Mouse (Mus musculus) embryonic facial prominence, embryonic 13.5 days (tissue): ENCODE results near the gene Slc4a5. TPM values are rescaled to one million over a fixed set of nuclear protein-coding genes. Genes with fewer than 3 reads are reported as not detected.

ENCODE experiments used
- ATAC-seq: fragments of 200-750 bp; cut with Nextera tagmentation; 2 replicates; pipeline ENCODE4 v1.8.0; 2017; ENCODE audit warnings: low read depth; ENCODE audit not compliant: insufficient number of reproducible peaks, insufficient read depth, low FRiP score, low TSS enrichment
- H3K27ac ChIP-seq: fragments of 300-500 bp; sonication (generic); 2 replicates; pipeline ENCODE4 v1.5.1; 2015; ENCODE audit warnings: moderate library complexity, mild to moderate bottlenecking, inconsistent platforms
- H3K27me3 ChIP-seq: fragments of 300-500 bp; sonication (generic); 2 replicates; pipeline ENCODE4 v1.6.1; 2015; ENCODE audit warnings: mild to moderate bottlenecking, inconsistent platforms
- H3K36me3 ChIP-seq: fragments of 300-500 bp; sonication (generic); 2 replicates; pipeline ENCODE4 v1.6.1; 2015; ENCODE audit warnings: mild to moderate bottlenecking, inconsistent platforms
- H3K4me1 ChIP-seq: fragments of 300-500 bp; sonication (generic); 2 replicates; pipeline ENCODE4 v1.6.1; 2015; ENCODE audit warnings: inconsistent platforms
- H3K4me2 ChIP-seq: fragments of 300-500 bp; sonication (generic); 2 replicates; pipeline ENCODE4 v1.6.1; 2015; ENCODE audit warnings: moderate library complexity, mild to moderate bottlenecking, inconsistent platforms
- H3K4me3 ChIP-seq: fragments of 300-500 bp; sonication (generic); 2 replicates; pipeline ENCODE4 v1.5.1; 2015; ENCODE audit warnings: mild to moderate bottlenecking, inconsistent platforms
- H3K9ac ChIP-seq: fragments of 300-500 bp; sonication (generic); 2 replicates; pipeline ENCODE4 v1.6.1; 2015; ENCODE audit warnings: mild to moderate bottlenecking, inconsistent platforms
- H3K9me3 ChIP-seq: fragments of 300-500 bp; sonication (generic); 2 replicates; pipeline ENCODE4 v1.6.1; 2016; ENCODE audit warnings: inconsistent platforms
- WGBS: fragments of 180-500 bp; shearing (Covaris S2); methylation state at CpG from one replicate; pipeline ENCODE4 v1.1.7; 2015; ENCODE audit warnings: mixed read lengths; 5-methylcytosine and 5-hydroxymethylcytosine counted together
- polyA plus RNA-seq: library from polyadenylated mRNA; unstranded; fragments of >200 nt; fragmentation: Nextera tagmentation; extraction: Ambion mirVana; gene quantifications from 2 replicates; pipeline ENCODE4 v1.2.1, GENCODE M21; 2015

Slc4a5 gene
- polyA plus RNA-seq, 1 experiment from 2014 or later = 0.20 TPM

- Histone ChIP-seq H3K4me2 (peak overlapping the region; percentile 54), H3K27ac (no peak overlapping the region), H3K4me3 (peak overlapping the region; percentile 21), H3K4me1 (peaks cover 19% of the 10 kb centered on the region), H3K9ac (peak overlapping the region; percentile 62), H3K9me3 (no peaks in the 10 kb centered on the region), H3K36me3 (no peaks in the 10 kb centered on the region), H3K27me3 (peaks cover 37% of the 10 kb centered on the region)
- no peak for ATAC-seq
- 1% methylated on average over 14 of the region's 14 CpGs for WGBS
These were observed 14.7 kb downstream of the Slc4a5 start for GRCm38 (mm10) chr6:83234280-83234741.

DNA sequence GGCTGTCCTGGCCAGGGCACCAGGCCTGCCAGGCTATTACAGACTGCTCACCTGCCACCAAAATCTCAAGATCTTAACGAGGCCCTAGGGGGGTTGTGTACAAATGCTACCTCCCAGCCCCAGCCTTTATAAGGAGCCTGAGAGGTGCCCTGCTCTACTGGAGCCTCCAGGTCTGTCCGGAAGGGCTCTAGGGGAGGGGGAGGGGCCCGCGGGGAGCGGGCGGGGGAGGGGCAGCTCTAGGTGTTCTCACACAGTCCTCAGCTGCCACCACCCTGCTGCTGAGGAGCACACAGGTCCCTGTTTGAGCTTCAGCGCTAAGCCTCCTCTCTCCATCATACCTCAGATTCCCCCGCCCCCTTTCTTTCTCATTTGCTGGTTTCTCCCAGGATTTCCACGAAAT lies 17.5 kb downstream of the Slc4a5 start:
- Histone ChIP-seq H3K27ac (no peak overlapping the region), H3K27me3 (peaks cover 49% of the 10 kb centered on the region), H3K4me1 (peaks cover 24% of the 10 kb centered on the region), H3K4me2 (peak overlapping the region; percentile 51), H3K9ac (no peak overlapping the region), H3K4me3 (peak overlapping the region; percentile 12), H3K9me3 (no peaks in the 10 kb centered on the region), H3K36me3 (no peaks in the 10 kb centered on the region)
- no peak; the same call in 1 of the 2 replicates for ATAC-seq
- WGBS = 3% methylated on average over 9 of the region's 9 CpGs

- 17% methylated on average over 10 of the region's 10 CpGs for WGBS
- H3K27ac ChIP-seq = peak overlapping the region; percentile 66
- no peak overlapping the region for H3K4me3 ChIP-seq
- H3K9me3 ChIP-seq = no peaks in the 10 kb centered on the region
- no peaks in the 10 kb centered on the region for H3K36me3 ChIP-seq
- 0 out of 2 replicates have a peak overlapping the region, but pooled peaks have one; percentile 7 for H3K9ac ChIP-seq
- H3K4me2 ChIP-seq = no peak overlapping the region
- peaks cover 30% of the 10 kb centered on the region for H3K4me1 ChIP-seq
- no peak for ATAC-seq
- H3K27me3 ChIP-seq = peaks cover 9% of the 10 kb centered on the region; the same call in 1 of the 2 replicates
These were observed 24.9 kb downstream of the Slc4a5 start for GRCm38 (mm10) chr6:83244422-83245061.

GRCm38 (mm10) chr6:83245134-83245533 lies 25.5 kb downstream of the Slc4a5 start:
- Histone ChIP-seq H3K4me3 (no peak overlapping the region), H3K36me3 (no peaks in the 10 kb centered on the region), H3K4me1 (peaks cover 30% of the 10 kb centered on the region), H3K9me3 (no peaks in the 10 kb centered on the region), H3K4me2 (no peak overlapping the region), H3K9ac (no peak overlapping the region), H3K27me3 (peaks cover 6% of the 10 kb centered on the region; the same call in 1 of the 2 replicates), H3K27ac (0 out of 2 replicates have a peak overlapping the region, but pooled peaks have one; percentile 66)
- 74% methylated on average over 6 of the region's 6 CpGs for WGBS
- no peak for ATAC-seq

DNA sequence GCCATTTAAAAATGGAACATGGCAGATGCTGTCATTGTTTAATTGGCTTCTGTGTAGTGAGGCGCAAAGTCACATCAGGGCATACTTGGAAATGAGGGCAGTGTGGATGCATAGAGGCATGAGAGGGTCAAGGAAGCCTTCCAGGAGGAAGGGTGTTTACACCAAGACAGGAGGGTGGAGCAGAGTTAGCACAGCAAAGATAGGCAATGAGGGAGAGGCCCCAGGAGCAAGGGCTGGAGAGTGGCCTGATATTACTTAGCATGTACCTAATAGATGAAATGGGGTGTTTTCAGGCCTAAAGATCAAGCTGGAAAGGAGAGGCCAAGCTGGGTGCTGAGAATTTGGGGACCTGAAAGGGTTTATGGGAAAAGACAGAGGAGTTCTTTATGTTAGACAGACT lies 26.4 kb downstream of the Slc4a5 start:
- H3K36me3 ChIP-seq = no peaks in the 10 kb centered on the region
- ATAC-seq = no peak
- H3K4me1 ChIP-seq = peaks cover 30% of the 10 kb centered on the region
- H3K9me3 ChIP-seq = no peaks in the 10 kb centered on the region
- no peak overlapping the region for H3K9ac ChIP-seq
- no peak overlapping the region for H3K4me3 ChIP-seq
- H3K4me2 ChIP-seq = no peak overlapping the region
- 98% methylated on average over 1 of the region's 1 CpGs for WGBS
- H3K27ac ChIP-seq = no peak overlapping the region
- H3K27me3 ChIP-seq = no peaks in the 10 kb centered on the region; the same call in 1 of the 2 replicates

GRCm38 (mm10) chr6:83246750-83247149 lies 27.1 kb downstream of the Slc4a5 start:
- 92% methylated on average over 4 of the region's 4 CpGs for WGBS
- H3K9ac ChIP-seq = no peak overlapping the region
- no peaks in the 10 kb centered on the region for H3K9me3 ChIP-seq
- H3K4me3 ChIP-seq = no peak overlapping the region
- peaks cover 29% of the 10 kb centered on the region for H3K4me1 ChIP-seq
- no peaks in the 10 kb centered on the region for H3K36me3 ChIP-seq
- no peak overlapping the region for H3K4me2 ChIP-seq
- no peaks in the 10 kb centered on the region for H3K27me3 ChIP-seq
- no peak overlapping the region for H3K27ac ChIP-seq
- ATAC-seq = no peak

DNA sequence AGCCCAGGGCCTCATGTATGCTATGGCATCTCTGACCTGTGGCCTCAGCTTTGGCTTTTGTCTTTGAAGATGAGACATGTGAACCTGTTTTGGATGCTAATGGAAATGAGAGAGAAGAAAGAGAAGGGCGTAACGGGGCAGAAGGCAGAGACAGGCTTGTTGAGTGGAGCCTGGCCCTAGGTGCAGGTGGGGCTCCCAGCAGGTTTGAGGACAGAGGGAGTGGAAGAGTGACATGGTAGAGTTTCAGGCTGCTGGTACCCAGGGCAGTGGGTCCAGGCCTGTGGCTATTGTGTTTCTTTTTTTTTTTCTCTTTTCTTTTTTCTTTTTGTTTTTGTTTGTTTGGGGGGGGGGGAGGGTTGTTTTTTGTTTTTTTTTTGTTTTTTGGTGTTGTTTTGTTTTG lies 27.5 kb downstream of the Slc4a5 start:
- no peak overlapping the region for H3K4me3 ChIP-seq
- no peak overlapping the region for H3K9ac ChIP-seq
- no peak for ATAC-seq
- no peak overlapping the region for H3K27ac ChIP-seq
- no peak overlapping the region for H3K4me2 ChIP-seq
- H3K36me3 ChIP-seq = no peaks in the 10 kb centered on the region
- H3K9me3 ChIP-seq = no peaks in the 10 kb centered on the region
- 92% methylated on average over 2 of the region's 2 CpGs for WGBS
- peaks cover 25% of the 10 kb centered on the region for H3K4me1 ChIP-seq
- H3K27me3 ChIP-seq = no peaks in the 10 kb centered on the region

- Histone ChIP-seq H3K36me3 (no peaks in the 10 kb centered on the region), H3K4me1 (no peaks in the 10 kb centered on the region), H3K9me3 (no peaks in the 10 kb centered on the region), H3K27me3 (no peaks in the 10 kb centered on the region), H3K4me2 (no peak overlapping the region), H3K4me3 (no peak overlapping the region), H3K9ac (no peak overlapping the region), H3K27ac (no peak overlapping the region)
- 49% methylated on average over 7 of the region's 7 CpGs for WGBS
- ATAC-seq = no peak
These were observed 34.6 kb downstream of the Slc4a5 start for GRCm38 (mm10) chr6:83254242-83254641.

DNA sequence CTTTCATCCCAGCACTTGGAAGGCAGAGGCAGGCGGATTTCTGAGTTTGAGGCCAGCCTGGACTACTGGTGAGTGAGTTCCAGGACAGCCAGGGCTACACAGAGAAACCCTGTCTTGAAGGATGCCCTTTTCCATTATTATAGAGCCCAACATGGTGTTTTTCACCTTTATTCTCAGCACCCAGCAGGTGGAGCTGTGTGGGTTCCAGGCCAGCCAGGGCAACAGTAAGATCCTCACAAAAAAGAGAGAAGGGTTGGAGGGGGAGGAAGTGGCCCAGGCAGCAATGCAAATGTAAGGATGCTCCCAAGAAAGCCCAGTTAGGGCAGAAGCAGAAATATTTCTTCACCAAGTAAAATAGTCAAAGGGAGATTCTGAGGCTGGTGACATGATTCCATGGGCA lies 44.9 kb downstream of the Slc4a5 start:
- H3K27me3 ChIP-seq = no peaks in the 10 kb centered on the region
- no peaks in the 10 kb centered on the region for H3K36me3 ChIP-seq
- H3K4me1 ChIP-seq = peaks cover 8% of the 10 kb centered on the region
- no peak overlapping the region for H3K9ac ChIP-seq
- no peaks in the 10 kb centered on the region for H3K9me3 ChIP-seq
- H3K4me2 ChIP-seq = no peak overlapping the region
- no peak overlapping the region for H3K4me3 ChIP-seq
- 87% methylated on average over 1 of the region's 1 CpGs for WGBS
- H3K27ac ChIP-seq = no peak overlapping the region
- ATAC-seq = no peak

GRCm38 (mm10) chr6:83265253-83265652 lies 45.6 kb downstream of the Slc4a5 start:
- Histone ChIP-seq H3K4me2 (no peak overlapping the region), H3K9ac (no peak overlapping the region), H3K27me3 (no peaks in the 10 kb centered on the region), H3K36me3 (no peaks in the 10 kb centered on the region), H3K9me3 (no peaks in the 10 kb centered on the region), H3K4me3 (no peak overlapping the region), H3K4me1 (peaks cover 8% of the 10 kb centered on the region), H3K27ac (no peak overlapping the region)
- ATAC-seq = no peak

GRCm38 (mm10) chr6:83265653-83266052 lies 46.0 kb downstream of the Slc4a5 start:
- Histone ChIP-seq H3K4me3 (no peak overlapping the region), H3K27me3 (no peaks in the 10 kb centered on the region), H3K4me2 (no peak overlapping the region), H3K27ac (no peak overlapping the region), H3K4me1 (peaks cover 8% of the 10 kb centered on the region), H3K9me3 (no peaks in the 10 kb centered on the region), H3K36me3 (no peaks in the 10 kb centered on the region), H3K9ac (no peak overlapping the region)
- WGBS = 80% methylated on average over 4 of the region's 4 CpGs
- no peak for ATAC-seq

DNA sequence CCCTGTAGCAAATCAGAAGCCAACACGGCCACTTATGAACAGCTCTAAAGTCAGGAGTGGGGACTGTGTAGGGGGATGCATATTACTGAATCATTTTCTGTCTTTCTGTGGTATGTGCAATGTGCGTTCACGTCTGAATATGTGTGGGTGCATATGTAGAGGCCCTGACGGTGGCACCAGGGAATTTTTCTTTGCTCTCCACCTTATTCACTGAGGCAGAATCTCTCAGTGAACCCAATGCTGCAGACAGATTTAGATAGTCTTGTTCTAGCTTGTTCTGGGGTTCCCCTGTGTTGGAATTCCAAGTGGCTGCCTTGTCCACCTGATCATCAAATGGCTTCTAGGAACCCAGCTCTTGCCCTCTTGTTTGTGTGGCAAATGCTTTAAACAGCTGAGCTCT lies 48.0 kb downstream of the Slc4a5 start:
- Histone ChIP-seq H3K36me3 (no peaks in the 10 kb centered on the region), H3K27ac (peak overlapping the region; percentile 53; the same call in 1 of the 2 replicates), H3K4me2 (peak overlapping the region; percentile 65), H3K4me3 (peak overlapping the region; percentile 51), H3K9ac (peak overlapping the region; percentile 59; the same call in 1 of the 2 replicates), H3K4me1 (peaks cover 8% of the 10 kb centered on the region), H3K27me3 (no peaks in the 10 kb centered on the region), H3K9me3 (no peaks in the 10 kb centered on the region)
- 70% methylated on average over 4 of the region's 4 CpGs for WGBS
- ATAC-seq = no peak
